Mouse (Mus musculus) gastrocnemius, postnatal 10 days (tissue): Measurements from ENCODE around the gene Fryl. TPM values are rescaled to one million over a fixed set of nuclear protein-coding genes. Genes with fewer than 3 reads are reported as not detected.

ENCODE experiments used
- DNase-seq: peaks from one replicate; pipeline ENCODE4 v3.0.0; 2021; ENCODE audit warnings: mixed read lengths
- total RNA-seq, 2 experiments: library from RNA; stranded (reverse); gene quantifications; 2 replicates each; pipeline ENCODE4 v1.2.3; 2021

The Fryl gene
- total RNA-seq, 2 experiments from 2014 or later: 23.8 to 36.4 TPM

DNA sequence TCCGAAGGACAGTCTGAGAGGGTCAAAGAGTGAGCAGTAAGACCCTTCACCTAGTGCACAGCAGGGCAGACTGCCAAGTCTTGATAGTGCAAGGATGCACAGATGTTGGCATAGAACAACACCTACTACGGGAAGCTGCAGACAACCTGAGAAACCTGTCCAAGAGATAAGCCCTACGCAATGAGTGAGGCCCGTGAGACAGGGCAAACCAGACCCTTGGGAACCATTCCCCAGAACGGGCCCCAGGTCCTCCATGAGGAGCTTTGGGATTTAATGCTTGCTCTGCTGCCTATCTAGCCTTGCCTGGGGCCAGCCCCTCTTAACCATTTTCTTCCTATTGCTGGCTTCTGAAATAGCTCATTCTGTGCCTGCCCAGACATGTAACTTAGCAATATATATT is 99.4 kb downstream of the Fryl start:
- no peak for DNase-seq

DNA sequence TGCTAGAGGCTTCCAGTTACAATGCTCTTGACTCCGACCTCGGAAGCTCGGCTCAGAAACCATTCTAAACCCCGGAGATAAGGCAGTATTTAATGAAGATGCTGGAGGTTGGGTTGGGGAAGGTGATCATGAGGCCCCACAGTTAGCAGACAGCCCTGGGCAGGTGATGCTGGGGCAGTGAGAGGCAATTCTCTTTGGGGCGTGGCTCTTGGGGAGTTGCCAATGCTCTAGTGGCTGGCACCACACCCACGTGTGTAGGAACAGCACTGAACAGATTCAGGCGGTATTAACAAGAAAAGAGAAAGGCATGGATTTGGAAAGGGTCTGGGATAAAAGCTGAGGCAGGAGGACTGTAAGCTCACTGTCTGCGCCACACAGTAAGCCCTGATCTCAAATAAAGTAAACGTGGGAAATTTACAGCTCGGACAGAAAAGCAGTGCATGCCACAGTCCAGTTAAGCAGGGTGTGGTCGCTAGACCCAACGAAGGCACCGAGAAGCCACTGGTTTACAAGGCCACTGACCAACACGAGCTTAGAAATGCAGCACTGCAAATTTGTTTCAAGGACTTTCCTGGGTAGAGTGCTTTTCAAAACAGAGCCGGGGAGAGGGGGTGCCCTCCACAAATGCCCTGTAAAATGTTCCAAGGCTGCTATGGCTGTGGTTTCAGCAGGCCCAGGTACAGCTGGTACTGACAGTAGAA is 100.0 kb downstream of the Fryl start:
- no peak for DNase-seq

DNA sequence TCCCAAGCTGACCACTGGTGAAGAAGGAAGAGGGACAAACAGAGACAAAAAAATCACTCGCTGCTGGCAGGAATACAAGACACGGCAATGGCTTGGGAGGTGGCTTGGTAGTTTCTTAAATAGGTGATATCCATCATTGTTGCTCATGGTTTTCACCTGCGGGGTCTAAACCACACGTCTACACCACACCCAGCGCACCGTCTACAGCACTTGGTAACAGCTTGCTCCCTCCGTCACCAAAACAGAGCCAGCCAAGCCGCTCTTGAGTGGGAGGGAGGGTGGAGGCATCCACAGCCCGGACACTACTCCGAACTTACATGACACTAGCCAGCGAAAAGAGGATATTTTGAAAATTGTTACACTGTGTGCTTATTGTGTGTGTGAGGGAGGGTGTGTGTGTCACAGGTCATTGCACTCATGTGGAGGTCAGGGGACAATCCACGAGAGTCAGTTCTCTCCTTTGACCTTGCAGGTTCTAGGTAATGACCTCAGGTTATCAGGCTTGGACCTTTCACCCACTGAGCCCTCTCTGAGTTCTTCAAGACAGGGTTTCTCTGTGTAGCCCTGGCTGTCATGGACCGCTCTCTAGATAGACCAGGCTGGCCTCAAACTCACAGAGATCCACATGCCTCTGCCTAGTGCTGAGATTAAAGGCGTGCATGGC is 102.5 kb downstream of the Fryl start:
- DNase-seq: no peak

DNA sequence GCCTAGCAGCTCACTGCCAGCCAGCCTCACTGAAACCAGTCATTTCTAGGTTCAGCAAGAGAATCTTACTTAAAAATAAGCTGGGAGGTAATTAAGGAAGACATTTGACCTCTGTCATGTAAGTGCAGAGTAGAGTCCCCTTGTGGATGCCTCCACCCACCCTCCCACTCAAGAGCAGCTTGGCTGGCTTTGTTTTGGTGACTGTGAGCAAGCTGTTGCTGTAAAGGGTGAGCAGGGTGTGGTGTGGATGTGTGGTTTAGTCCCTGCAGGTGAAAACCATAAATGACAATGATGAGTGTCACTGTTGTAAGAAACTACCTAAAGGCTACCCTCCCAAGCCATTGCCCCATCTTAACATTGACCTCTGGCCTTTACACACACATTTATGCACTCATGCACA is 104.2 kb downstream of the Fryl start:
- DNase-seq: no peak

DNA sequence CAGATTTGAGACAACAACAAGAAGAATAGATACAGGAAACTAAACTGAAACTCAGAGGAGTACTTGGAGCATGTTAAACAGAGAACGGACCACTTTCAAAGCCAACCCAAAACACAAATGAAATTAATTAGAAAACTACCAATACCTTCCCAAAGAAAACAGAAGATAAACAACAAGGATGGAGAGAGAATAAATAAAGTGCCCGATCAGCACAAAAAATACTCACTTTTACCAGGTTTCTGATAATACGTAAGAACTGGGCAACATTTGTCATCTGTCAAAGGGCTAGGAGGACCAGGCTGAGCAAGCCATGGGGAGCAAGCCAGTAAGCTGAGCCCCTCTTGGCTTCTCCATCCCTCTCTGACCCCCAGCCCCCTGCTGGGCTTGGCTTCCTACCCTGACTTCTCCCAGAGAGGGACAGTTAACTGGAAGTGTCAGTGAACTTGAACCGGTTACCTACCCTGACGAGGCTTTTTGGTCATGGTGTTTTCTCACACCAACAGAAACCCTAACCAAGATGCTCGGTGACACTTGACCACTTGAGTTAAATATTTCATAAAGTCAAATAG is 105.5 kb downstream of the Fryl start:
- DNase-seq: no peak

DNA sequence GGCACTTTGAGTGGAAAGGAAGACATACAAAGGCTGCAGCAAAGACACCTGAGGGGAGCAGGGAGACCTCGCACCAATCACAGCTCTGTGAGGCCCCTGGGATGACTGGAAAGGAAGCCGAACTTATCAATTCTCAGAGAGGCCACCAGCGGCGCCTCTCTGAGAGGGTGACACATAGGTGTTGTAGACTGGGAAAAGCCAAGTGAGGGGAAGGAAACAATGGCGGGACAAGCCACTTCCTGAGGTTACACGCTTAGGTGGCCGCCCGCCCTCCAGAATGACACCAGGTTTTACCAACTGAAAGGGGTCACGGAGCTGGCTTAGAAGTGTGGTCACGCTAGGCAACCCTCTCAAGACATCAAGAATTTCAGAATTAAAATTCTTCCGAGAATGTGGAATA is 111.4 kb downstream of the Fryl start:
- no peak for DNase-seq

DNA sequence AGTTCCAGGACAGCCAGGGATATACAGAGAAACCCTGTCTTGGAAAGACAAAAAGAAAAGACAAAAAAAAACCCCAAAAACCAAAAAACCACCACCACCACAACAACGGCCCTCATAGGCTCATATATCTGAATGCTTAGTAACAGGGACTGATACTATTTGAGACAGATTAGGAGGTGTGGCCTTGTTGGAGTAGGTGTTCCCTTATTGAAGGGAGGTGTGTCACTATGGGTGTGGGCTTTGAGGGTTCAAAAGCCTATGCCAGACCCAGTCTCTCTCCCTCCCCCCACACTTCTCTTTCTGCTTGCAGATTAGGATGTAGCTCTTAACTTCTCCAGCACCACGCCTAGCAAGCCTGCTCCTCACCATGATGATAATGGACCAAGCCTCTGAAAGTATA is 114.7 kb downstream of the Fryl start:
- DNase-seq: no peak

DNA sequence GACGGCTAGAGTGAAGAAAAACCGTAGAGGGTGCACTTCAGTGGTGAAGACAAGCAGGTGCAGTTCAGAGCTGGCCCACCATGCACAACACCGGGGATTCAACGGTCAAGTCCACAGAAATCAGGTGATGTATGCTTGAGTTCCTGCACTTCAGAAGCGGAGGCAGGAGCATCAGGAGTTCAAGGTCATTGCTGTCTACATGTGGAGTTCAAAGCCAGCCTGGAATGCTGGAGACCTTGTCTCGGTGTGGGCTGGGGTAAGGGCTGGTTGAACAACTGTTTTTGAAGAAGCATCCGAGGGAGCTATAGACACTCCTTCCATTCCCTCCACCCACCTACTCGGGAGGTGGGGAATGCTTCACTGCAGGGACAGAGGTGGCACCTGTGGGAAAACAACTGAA is 115.3 kb downstream of the Fryl start:
- no peak for DNase-seq

DNA sequence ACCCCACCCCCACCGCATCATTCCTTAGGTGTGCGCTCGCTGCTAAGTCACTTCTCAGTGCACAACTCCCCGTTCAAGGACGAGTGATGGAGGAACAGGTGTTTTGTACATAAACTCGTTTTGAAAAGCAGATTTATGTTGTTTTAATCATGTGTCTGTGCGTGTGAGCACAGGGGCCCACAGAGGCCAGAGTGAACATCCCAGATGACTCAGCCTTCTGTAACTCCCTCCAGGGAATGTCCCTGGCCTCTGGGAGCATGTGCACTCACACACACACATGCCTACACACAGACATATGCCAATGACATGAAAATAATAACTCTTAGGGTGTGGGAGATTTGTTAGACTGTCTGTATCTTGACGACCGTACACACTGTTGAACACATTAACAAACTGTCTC is 118.9 kb downstream of the Fryl start:
- DNase-seq: no peak

DNA sequence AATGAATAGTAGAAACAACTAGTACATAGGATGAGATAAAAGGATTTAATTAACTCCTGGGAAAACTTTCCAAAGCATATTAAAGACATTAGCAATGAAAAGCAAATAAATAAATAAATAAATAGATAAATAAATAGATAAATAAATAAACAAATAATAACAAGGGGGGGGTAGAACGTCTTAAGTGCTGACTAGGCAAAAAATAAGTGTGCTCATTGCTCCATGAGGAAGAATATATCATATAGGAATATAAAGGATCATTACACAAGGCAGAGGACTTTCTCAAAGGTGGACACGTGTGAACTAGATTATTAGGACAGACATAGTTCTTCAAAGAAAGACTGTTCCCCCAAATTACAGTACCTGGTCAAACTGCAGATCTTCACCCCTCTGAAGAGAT is 120.5 kb downstream of the Fryl start:
- DNase-seq: no peak

DNA sequence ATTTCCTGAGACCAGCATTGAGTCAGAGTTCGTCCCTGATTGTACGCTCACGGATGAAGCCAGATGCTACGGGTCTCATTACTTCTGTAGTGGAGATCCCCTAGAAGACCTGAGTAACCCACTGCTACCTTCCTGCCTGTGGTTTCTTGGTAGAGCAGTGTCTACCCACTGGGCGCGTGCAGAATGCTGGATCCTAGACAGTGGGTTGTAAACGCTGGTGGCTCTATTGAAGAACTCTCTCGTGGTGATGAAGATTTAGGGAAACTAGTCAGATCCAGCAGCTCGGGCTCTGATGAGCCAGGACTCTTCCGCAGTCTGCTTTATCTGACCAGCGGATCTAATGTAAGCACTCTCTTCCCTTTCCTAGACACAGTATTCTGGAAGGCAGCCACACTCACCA is 121.3 kb downstream of the Fryl start:
- no peak for DNase-seq

DNA sequence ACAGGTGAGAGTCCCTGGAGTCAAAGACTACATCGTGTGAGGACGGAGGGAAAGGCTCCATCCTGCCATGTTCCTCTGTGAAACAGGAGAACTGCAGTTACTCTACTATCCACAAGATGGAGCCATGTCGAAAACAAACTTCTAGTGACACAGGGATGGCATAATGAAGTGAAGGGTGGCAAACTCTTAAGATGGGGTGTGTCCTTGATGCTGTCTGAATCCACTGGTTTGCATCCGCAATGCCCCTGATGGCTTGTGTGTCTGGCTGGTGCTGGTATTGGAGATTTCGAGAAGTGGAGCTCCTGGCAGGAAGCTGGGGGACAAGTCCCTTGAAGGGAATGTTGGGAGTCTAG is 122.6 kb downstream of the Fryl start:
- no peak for DNase-seq

DNA sequence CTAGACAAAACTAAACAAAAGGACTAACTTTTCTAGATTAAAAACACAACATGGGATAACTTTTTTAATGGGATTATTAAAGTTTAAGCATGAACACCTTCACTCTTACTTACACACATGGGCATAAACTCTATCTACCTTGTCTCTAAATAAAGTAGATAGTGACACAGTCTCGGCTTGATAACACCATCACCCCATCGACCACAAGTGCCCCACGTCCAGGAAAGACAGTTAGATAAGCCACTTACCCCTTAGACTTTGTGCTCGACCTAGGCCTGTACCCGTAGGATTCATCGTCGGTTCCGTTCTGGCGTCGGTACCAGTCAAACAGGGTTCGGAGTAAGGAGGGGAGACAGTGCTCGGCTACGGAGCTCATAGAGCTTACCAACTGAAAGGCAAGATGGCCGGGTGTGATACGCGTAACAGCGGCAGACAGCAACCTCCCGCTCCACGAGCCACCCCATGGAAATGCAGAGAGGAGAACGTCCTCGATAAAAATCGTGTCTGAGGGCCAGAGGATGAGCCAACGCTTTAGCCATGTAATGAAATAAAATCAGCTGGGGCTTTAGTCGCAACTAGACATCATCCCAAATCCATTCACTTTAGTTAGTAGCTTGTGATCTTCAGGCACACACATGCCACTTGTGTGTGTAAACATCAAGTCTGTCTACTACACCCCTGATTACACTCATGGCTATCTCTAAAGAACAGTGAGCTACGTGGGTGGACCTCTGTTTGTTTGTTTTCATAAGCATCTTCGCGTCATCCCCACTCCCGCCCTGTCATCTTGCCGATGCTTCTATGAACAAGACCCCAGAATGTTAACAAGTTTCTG is 123.2 kb downstream of the Fryl start:
- DNase-seq: no peak

DNA sequence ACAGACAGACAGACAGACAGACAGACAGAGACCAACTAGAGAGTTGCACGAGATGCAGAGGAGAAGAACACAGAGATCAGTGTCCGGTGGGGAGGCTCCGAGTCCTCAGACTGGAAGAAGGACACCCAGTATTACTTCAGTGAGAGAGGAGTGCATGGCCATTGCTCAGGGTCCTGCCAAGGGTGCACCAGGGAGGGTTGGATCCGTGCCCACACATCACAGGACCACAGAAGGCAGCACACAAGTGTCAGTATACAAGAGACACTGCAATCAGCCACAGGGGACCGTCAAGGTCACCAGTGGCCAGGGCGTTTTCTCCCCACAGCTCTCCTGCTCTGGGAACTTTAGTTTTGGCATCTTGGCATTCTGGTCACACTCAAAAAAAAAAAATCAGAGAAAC is 125.4 kb downstream of the Fryl start:
- DNase-seq: peak; percentile 25

DNA sequence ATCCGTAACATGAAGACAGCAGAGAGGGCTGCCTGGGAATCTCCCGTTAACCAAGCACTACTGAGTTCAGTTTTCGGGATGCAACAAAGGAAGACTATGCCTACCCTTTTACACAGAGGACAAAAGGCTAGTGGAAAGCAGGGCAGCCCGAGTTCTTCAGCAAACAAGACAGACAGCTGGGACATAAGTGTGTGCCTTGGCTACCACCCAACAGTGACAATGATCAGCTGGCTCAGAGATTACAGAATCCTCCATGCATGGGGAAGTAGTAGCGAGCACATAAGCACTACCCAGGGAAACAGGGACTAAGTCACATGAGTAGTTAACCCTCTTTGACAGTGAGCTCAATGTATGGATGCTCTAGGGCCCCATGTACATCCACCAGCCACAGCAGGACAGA is 126.5 kb downstream of the Fryl start:
- no peak for DNase-seq

DNA sequence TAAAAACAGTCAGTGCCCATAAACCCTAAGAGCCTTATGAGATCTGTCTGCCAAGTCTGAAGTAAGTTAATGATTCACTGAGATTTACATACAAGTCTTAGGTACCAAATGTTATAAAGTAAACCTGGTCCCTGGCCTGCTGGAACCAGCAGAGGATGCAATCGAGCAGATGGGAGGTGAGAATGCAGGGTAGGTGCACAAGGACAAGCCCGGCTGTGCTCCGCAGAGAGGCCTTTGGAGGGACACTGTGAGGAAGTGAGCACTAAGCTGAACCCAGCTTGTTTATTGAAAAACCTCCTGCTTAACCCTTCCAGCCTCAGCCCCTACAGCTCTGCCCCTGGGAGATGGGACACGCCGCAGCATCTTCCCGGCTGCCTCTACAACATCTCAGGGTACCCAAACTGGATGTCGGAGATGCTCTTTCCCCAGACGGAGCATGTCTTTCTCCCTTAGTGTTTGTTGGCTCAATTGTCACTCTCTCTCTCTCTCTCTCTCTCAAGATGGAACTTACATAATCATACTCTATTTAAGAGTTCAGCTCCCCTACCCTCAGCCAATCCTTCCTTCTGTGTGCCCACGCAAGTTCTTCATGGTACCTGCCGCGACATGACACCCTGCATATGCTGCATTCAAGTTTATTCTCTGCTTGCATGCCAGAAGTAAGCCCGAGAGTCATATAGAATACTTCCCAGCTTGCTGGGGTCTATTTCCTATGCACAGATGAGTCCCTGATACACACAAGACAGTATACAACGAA is 136.3 kb downstream of the Fryl start:
- DNase-seq: no peak

DNA sequence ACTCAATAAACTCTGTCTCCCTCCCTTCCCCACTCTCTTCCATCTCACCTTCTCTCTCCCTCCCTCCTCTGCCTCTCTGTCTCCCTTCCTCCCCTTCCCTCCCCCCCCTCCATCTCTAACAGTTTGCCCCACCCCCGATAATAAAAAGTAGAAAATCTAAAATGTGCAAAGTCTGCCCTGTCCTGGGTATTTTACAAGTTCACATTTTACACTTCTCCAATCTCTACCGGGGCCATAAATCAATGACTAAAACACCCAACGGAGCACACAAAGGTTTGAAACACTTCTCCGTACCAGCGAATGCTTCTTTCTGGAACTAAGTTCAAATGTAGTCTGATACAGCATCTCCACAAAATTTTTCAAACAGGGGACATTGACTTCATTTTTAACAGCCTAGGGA is 136.9 kb downstream of the Fryl start:
- no peak for DNase-seq

DNA sequence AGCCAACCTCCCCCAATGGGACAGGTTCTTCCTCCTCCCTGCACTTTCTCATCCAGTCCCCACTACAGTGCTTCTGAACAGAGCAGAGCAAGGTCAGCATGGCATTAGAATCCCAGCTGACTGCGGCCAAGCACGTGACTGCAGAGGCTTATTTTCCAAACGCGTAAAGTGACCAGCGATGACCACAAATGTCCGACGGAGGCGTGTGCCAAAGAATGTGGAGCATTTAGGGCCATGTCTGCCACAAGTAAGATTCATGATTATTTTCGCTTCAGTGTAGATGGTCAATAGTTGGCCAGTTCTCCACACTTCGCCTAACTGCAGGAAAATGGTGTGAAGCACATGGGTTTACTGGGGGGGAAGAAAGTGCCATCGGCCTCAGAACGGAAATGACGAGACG is 137.6 kb downstream of the Fryl start:
- peak; percentile 14 for DNase-seq

DNA sequence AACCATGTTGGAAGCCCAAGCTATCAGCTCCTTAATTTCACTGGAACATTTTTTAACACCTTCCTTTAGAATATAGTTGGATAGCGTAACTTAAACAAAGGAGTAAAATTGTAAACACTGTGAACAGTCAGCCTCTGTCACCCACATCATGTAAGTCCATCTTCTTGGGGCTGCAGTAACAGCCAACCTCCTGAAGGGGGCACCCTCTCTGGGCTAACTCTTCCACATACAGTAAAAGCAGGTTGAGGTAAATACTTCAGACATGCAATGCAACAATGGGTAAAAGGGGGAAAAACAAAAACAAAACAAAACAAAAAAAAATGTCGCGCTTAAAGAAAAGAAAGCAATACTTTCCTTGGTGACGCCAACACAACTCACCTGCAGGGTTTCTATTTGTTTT is 141.5 kb downstream of the Fryl start:
- no peak for DNase-seq

DNA sequence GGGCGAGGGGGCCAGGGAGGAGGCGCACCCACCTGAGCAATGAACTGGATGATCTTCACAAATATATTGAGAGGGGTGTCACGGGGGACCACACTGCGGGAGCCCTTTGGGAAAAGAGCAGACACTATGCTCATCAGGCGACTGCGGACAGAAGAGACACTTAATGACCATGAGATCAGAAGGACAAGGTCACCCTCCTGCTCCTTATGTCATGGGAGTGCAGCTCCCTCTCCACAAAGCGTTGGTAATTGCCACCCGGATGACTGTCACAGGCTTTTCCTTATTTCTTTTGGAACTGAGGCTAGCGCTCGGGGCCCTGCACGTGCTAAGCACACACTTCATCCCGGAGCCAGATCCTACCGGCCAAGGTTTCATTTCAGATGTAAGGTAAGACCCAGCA is 144.1 kb downstream of the Fryl start:
- DNase-seq: no peak

DNA sequence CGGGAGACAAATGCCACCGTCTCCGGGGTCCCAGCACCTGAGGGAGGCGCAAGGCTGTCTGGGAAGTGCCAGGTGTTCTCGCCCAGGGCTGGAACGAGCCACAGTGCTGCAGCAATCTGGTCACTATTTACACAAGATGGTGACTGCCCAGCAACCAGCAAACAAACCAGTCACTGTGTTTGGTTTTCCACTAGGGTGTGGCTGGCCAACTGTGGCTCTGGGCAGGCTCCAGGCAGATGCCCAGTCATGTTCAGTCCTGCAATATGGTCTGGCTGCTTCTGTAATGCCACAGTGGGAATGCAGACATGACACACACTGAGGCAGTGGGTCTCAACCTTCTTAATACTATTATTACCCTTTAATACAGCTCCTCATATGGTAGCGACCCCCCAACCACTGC is 152.8 kb downstream of the Fryl start:
- no peak for DNase-seq

DNA sequence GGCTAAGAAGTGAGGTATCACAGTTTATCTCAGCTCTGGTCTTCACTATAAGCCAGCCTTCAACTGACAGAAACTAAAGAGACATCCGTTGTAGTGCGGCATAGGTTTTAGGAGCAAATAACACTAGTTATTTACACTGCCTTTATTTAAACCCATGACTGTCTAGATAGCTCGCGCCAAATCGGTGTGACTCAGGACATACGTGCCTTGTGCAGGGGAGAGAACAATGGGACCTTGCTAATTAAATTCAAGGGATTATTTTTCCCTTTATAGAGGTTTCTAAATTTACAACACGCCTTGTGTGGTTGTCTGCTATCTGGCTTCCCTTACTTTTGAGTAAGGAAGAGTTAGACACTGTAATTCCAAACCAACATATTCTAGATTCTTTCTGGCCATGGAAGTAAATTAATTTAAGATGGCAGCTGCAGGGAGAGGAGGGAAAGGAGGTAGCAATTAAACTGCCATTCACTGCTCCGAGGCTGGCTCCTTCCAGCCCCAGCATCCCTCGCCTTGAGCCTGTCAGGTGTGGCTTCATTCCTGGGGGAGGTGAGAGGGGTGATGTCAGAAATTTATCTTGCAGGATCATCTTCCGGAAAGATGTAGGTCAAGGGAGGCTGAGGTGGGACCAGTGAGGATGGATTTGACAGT is 154.0 kb downstream of the Fryl start:
- DNase-seq: no peak
